In the genomic region with DNA sequence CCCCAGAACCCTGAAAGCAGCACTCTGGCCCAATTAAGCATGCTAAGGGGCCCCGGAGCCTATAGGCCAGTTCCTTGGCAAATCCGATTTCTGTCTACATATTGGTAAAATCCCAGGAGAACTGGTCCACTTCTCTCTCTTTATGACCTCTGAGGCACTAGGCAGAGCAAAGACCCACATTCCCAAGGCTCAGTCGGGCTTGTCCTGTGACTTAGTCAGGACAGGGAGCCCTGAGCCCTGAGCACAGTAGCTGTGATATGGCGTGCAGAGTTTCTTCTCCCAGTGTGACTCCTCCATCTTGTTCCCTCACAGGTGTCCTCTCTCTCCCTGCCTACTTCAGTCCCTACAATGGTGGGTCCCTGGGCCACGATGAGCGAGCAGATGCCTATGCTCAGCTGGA, we compare ENCODE assay signal across 19 mouse cellular contexts.
DNase-seq lines count a peak whose midpoint lies in the region; ATAC-seq and TF ChIP-seq lines count a peak whose summit lies in the region.
"Had no signal": no experiment of that assay in that cellular context is flagged by ENCODE, and none has a peak within 500 bp of the region (broad histone marks: within the 10 kb centered on the region; RNA-seq: fewer than 3 reads in every experiment).

No protein-coding gene starts in this region.

- H3K4me1 ChIP-seq in kidney, embryonic 15.5 days = peaks cover 30% of the 10 kb centered on the region
- peaks cover 5% of the 10 kb centered on the region; the same call in 1 of the 2 replicates for H3K4me1 ChIP-seq in kidney, postnatal 0 days (replicated peaks; ENCODE audit: insufficient read depth, low read length)

- ATAC-seq in kidney, embryonic 15.5 days (replicated peaks; ENCODE audit: low FRiP score) = peak; percentile 60; the same call in 1 of the 2 replicates
- ATAC-seq in kidney, postnatal 0 days (replicated peaks; ENCODE audit: low FRiP score, low read depth) = peak; percentile 66; the same call in 1 of the 2 replicates
- ATAC-seq: activated CD4-positive, CD25-positive, alpha-beta regulatory T cell, adult 4 months; forebrain, embryonic 14.5 days had no signal

- no peaks in the 10 kb centered on the region for H3K27me3 ChIP-seq in kidney, embryonic 15.5 days
- no peaks in the 10 kb centered on the region for H3K27me3 ChIP-seq in kidney, postnatal 0 days (ENCODE audit: insufficient read depth, low read length)
- H3K27me3 ChIP-seq: heart, embryonic 13.5 days; hindbrain, embryonic 15.5 days had no signal

- peak; percentile 10 for DNase-seq in gastrocnemius, adult 2 months
- no peak for DNase-seq in gastrocnemius, adult 8-10 months (ENCODE audit: low spot score in 2 of 2)
- DNase-seq in kidney, adult 18-20 months = no peak
- DNase-seq in kidney, postnatal 0 days (ENCODE audit: low spot score) = peak; percentile 21
- DNase-seq in frontal cortex, postnatal 14 days (ENCODE audit: low spot score in 2 of 2) = no peak
- DNase-seq in frontal cortex, postnatal 36 days (ENCODE audit: low spot score in 2 of 2) = no peak
- DNase-seq: adrenal gland, postnatal 14 days; cerebellum, adult 11-12 months; cerebellum, adult 9-11 months; cerebellum, postnatal 36 days; gastrocnemius, postnatal 36 days; heart, adult 11 months; heart, postnatal 36 days had no signal

- H3K27ac ChIP-seq in gastrocnemius, adult 2 months = no peak overlapping the region
- no peak overlapping the region for H3K27ac ChIP-seq in kidney, embryonic 15.5 days
- peak overlapping the region; percentile 31; the same call in 1 of the 2 replicates for H3K27ac ChIP-seq in kidney, postnatal 0 days
- H3K27ac ChIP-seq: embryonic facial prominence, embryonic 13.5 days; heart, embryonic 13.5 days; hindbrain, embryonic 15.5 days had no signal

- intact Hi-C loops in gastrocnemius, adult 2 months (cut with DNase I) = no loop called here

- H3K36me3 ChIP-seq in kidney, embryonic 15.5 days = no peaks in the 10 kb centered on the region
- H3K36me3 ChIP-seq in kidney, postnatal 0 days (ENCODE audit: insufficient read depth, low read length) = no peaks in the 10 kb centered on the region
- H3K36me3 ChIP-seq: embryonic facial prominence, embryonic 13.5 days; hindbrain, embryonic 15.5 days had no signal

- TF ChIP-seq CTCF in gastrocnemius, adult 2 months (IDR thresholded peaks at IDR 0.05) = no peak
- no peak for TF ChIP-seq CTCF in kidney, postnatal 0 days (IDR thresholded peaks at IDR 0.05; ENCODE audit: low read depth)

- no peaks in the 10 kb centered on the region for H3K9me3 ChIP-seq in kidney, embryonic 15.5 days (replicated peaks)
- no peaks in the 10 kb centered on the region for H3K9me3 ChIP-seq in kidney, postnatal 0 days (replicated peaks; ENCODE audit: low read length)
- H3K9me3 ChIP-seq: embryonic facial prominence, embryonic 13.5 days; heart, embryonic 13.5 days; hindbrain, embryonic 15.5 days had no signal

- H3K4me3 ChIP-seq in gastrocnemius, adult 2 months = no peak overlapping the region
- no peak overlapping the region for H3K4me3 ChIP-seq in kidney, embryonic 15.5 days (replicated peaks)
- H3K4me3 ChIP-seq in kidney, postnatal 0 days (replicated peaks; ENCODE audit: low read depth, low read length) = no peak overlapping the region
- H3K4me3 ChIP-seq: embryonic facial prominence, embryonic 13.5 days; heart, embryonic 13.5 days; hindbrain, embryonic 15.5 days had no signal

- 67% methylated on average over 6 of the region's 6 CpGs for WGBS in kidney, embryonic 15.5 days
- 79% methylated on average over 6 of the region's 6 CpGs for WGBS in kidney, postnatal 0 days

- H3K4me2 ChIP-seq in kidney, embryonic 15.5 days = no peak overlapping the region
- H3K4me2 ChIP-seq in kidney, postnatal 0 days (ENCODE audit: low read length) = no peak overlapping the region
- H3K4me2 ChIP-seq: embryonic facial prominence, embryonic 13.5 days; heart, embryonic 13.5 days; hindbrain, embryonic 15.5 days had no signal

- no peak overlapping the region for H3K9ac ChIP-seq in kidney, embryonic 15.5 days
- no peak overlapping the region for H3K9ac ChIP-seq in kidney, postnatal 0 days (ENCODE audit: low read depth, low read length)
- H3K9ac ChIP-seq: embryonic facial prominence, embryonic 13.5 days; heart, embryonic 13.5 days; hindbrain, embryonic 15.5 days had no signal

Comparison
In these comparisons a context has a peak if more than half of its experiments do, and no peak if none do; other contexts are left out.
1. DNase-seq: peak in gastrocnemius, adult 2 months (single experiment) and kidney, postnatal 0 days (single experiment); none in gastrocnemius, adult 8-10 months (0 of 2), kidney, adult 18-20 months (single experiment), frontal cortex, postnatal 14 days (0 of 2) and frontal cortex, postnatal 36 days (0 of 2).